Mouse (Mus musculus): ENCODE data around the gene Rtn2.

- TF ChIP-seq POLR2A (IDR thresholded peaks at IDR 0.05; ENCODE audit: extremely low read depth, insufficient read depth, low read length) (no peak), CTCF (IDR thresholded peaks at IDR 0.05; ENCODE audit: low read depth, low read length) (no peak)
Measured at GRCm38 (mm10) chr7:19327128-19327527, 44.7 kb downstream of the Rtn2 start.
